Mouse (Mus musculus) forebrain, embryonic 16.5 days (tissue): ENCODE measurements around the gene Map7. TPM values are rescaled to one million over a fixed set of nuclear protein-coding genes. Genes with fewer than 3 reads are reported as not detected.

Source experiments
- ATAC-seq: fragments of 200-750 bp; cut with Nextera tagmentation; 2 replicates; pipeline ENCODE4 v1.8.0; 2017; ENCODE audit warnings: mild to moderate bottlenecking, moderate library complexity
- H3K27ac ChIP-seq: fragments of 300-500 bp; sonication (generic); 2 replicates; pipeline ENCODE4 v1.5.1; 2014; ENCODE audit warnings: low read length, control low read depth
- H3K27me3 ChIP-seq: fragments of 300-500 bp; sonication (generic); replicated peaks from 2 replicates; pipeline ENCODE4 v1.6.1; 2014; ENCODE audit warnings: low read length; ENCODE audit not compliant: control insufficient read depth, insufficient read depth
- H3K36me3 ChIP-seq: fragments of 300-500 bp; sonication (generic); 2 replicates; pipeline ENCODE4 v1.6.1; 2014; ENCODE audit not compliant: control insufficient read depth, insufficient read depth
- H3K4me1 ChIP-seq: fragments of 300-500 bp; sonication (generic); replicated peaks from 2 replicates; pipeline ENCODE4 v1.6.1; 2014; ENCODE audit warnings: low read length; ENCODE audit not compliant: control insufficient read depth, insufficient read depth
- H3K4me2 ChIP-seq: fragments of 300-500 bp; sonication (generic); 2 replicates; pipeline ENCODE4 v1.6.1; 2014; ENCODE audit warnings: mild to moderate bottlenecking, low read length, control low read depth
- H3K4me3 ChIP-seq: fragments of 300-500 bp; sonication (generic); replicated peaks from 2 replicates; pipeline ENCODE4 v1.5.1; 2014; ENCODE audit warnings: mild to moderate bottlenecking, low read length, control low read depth
- H3K9ac ChIP-seq: fragments of 300-500 bp; sonication (generic); replicated peaks from 2 replicates; pipeline ENCODE4 v1.6.1; 2014; ENCODE audit warnings: low read depth, low read length, control low read depth
- H3K9me3 ChIP-seq: fragments of 300-500 bp; sonication (generic); 2 replicates; pipeline ENCODE4 v1.6.1; 2016; ENCODE audit warnings: low read length; ENCODE audit not compliant: control insufficient read depth
- WGBS: fragments of 180-500 bp; shearing (Covaris S2); extraction: QIAGEN DNeasy Blood & Tissue Kit; methylation state at CpG from one replicate; pipeline ENCODE4 v1.1.7; 2014; 5-methylcytosine and 5-hydroxymethylcytosine counted together
- polyA plus RNA-seq: library from polyadenylated mRNA; unstranded; fragments of >200 nt; fragmentation: Nextera tagmentation; extraction: Ambion mirVana; gene quantifications from 2 replicates; pipeline ENCODE4 v1.2.1, GENCODE M21; 2015

Map7 gene
- polyA plus RNA-seq, 1 experiment from 2014 or later = 8.2 TPM

GRCm38 (mm10) chr10:20310969-20311769 is 162.9 kb downstream of the Map7 start:
- H3K4me3 ChIP-seq = peak overlapping the region; percentile 79
- H3K4me1 ChIP-seq = peaks cover 15% of the 10 kb centered on the region
- 48% methylated on average over 11 of the region's 11 CpGs for WGBS
- no peaks in the 10 kb centered on the region for H3K27me3 ChIP-seq
- H3K9me3 ChIP-seq = no peaks in the 10 kb centered on the region
- no peaks in the 10 kb centered on the region for H3K36me3 ChIP-seq
- H3K4me2 ChIP-seq = peak overlapping the region; percentile 80
- ATAC-seq = no peak
- H3K9ac ChIP-seq = peak overlapping the region; percentile 94
- H3K27ac ChIP-seq = peak overlapping the region; percentile 100

- Histone ChIP-seq H3K27me3 (no peaks in the 10 kb centered on the region), H3K27ac (peak within 1 kb of the TSS; percentile 100), H3K4me1 (peaks cover 15% of the 10 kb centered on the region), H3K36me3 (no peaks in the 10 kb centered on the region), H3K9ac (peak within 1 kb of the TSS; percentile 94), H3K4me2 (peak within 1 kb of the TSS; percentile 80), H3K9me3 (no peaks in the 10 kb centered on the region), H3K4me3 (peak within 1 kb of the TSS; percentile 79)
- peak; percentile 99 for ATAC-seq
- under 1% methylated on average over 84 of the region's 84 CpGs for WGBS
Observed at GRCm38 (mm10) chr10:20311918-20312735, 163.9 kb downstream of the Map7 start, which contains the start of gene Bclaf1. Gene Bclaf1, plus strand, starts transcription at chr10:20312469.

GRCm38 (mm10) chr10:20312736-20313301 is 164.5 kb downstream of the Map7 start:
- Histone ChIP-seq H3K27me3 (no peaks in the 10 kb centered on the region), H3K36me3 (no peaks in the 10 kb centered on the region), H3K9me3 (no peaks in the 10 kb centered on the region), H3K4me1 (peaks cover 15% of the 10 kb centered on the region), H3K4me3 (peak overlapping the region; percentile 79), H3K27ac (peak overlapping the region; percentile 100), H3K9ac (peak overlapping the region; percentile 87), H3K4me2 (peak overlapping the region; percentile 65)
- WGBS = under 1% methylated on average over 48 of the region's 54 CpGs
- peak; percentile 76 for ATAC-seq

- Histone ChIP-seq H3K27ac (no peak overlapping the region), H3K4me2 (peak overlapping the region; percentile 65), H3K36me3 (no peaks in the 10 kb centered on the region), H3K4me1 (peaks cover 15% of the 10 kb centered on the region), H3K9me3 (no peaks in the 10 kb centered on the region), H3K27me3 (no peaks in the 10 kb centered on the region), H3K9ac (peak overlapping the region; percentile 87), H3K4me3 (peak overlapping the region; percentile 79)
- no peak for ATAC-seq
- WGBS = 51% methylated on average over 13 of the region's 13 CpGs
Observed at GRCm38 (mm10) chr10:20313447-20313846, 165.2 kb downstream of the Map7 start.

GRCm38 (mm10) chr10:20313941-20314340 is 165.7 kb downstream of the Map7 start:
- WGBS = 96% methylated on average over 4 of the region's 4 CpGs
- Histone ChIP-seq H3K4me3 (no peak overlapping the region), H3K36me3 (peaks cover 2% of the 10 kb centered on the region), H3K27me3 (no peaks in the 10 kb centered on the region), H3K9ac (no peak overlapping the region), H3K9me3 (no peaks in the 10 kb centered on the region), H3K4me2 (peak overlapping the region; percentile 65), H3K27ac (no peak overlapping the region), H3K4me1 (peaks cover 15% of the 10 kb centered on the region)
- ATAC-seq = no peak

DNA sequence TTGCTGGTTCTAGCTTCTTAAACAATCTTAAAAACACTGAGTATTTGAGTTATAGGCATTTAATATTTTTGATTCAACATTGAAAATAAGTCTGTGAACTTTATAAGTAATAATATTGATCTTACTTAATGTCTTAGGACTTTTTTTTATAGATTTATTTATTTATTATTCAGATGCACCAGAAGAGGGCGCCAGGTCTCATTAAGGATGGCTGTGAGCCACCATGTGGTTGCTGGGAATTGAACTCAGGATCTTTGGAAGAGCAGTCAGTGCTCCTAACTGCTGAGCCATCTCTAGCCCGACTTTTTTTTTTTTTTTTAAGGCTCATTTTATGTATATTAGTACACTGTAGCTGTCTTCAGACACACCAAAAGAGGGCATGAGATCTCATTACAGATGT is 166.5 kb downstream of the Map7 start:
- H3K4me3 ChIP-seq = no peak overlapping the region
- ATAC-seq = no peak
- no peak overlapping the region for H3K27ac ChIP-seq
- no peak overlapping the region for H3K4me2 ChIP-seq
- WGBS = 57% methylated on average over 2 of the region's 2 CpGs
- H3K27me3 ChIP-seq = no peaks in the 10 kb centered on the region
- no peak overlapping the region for H3K9ac ChIP-seq
- peaks cover 7% of the 10 kb centered on the region for H3K36me3 ChIP-seq
- H3K9me3 ChIP-seq = no peaks in the 10 kb centered on the region
- peaks cover 15% of the 10 kb centered on the region for H3K4me1 ChIP-seq

DNA sequence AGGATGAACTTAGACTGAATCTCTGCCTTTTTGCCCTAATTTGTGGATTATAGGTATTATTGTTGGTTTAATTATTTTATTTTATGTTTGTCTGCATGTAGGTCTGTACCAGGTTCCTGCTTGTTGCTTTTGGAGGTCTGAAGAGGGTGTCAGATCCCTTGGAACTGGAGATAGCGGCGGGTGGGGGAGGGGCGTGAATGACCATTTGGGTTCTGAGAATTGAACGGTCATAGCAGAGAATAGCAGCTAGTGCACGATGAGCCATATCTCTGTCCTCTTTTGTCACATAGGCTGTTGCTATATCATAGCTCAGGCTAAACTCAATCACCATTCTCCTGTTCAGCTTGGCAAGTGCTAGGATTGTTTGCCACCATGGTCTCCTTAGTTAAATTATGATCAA is 169.2 kb downstream of the Map7 start:
- Histone ChIP-seq H3K27ac (no peak overlapping the region), H3K9me3 (no peaks in the 10 kb centered on the region), H3K4me3 (no peak overlapping the region), H3K4me1 (peaks cover 9% of the 10 kb centered on the region), H3K9ac (no peak overlapping the region), H3K4me2 (no peak overlapping the region), H3K27me3 (no peaks in the 10 kb centered on the region), H3K36me3 (peaks cover 10% of the 10 kb centered on the region)
- 94% methylated on average over 5 of the region's 5 CpGs for WGBS
- no peak for ATAC-seq

DNA sequence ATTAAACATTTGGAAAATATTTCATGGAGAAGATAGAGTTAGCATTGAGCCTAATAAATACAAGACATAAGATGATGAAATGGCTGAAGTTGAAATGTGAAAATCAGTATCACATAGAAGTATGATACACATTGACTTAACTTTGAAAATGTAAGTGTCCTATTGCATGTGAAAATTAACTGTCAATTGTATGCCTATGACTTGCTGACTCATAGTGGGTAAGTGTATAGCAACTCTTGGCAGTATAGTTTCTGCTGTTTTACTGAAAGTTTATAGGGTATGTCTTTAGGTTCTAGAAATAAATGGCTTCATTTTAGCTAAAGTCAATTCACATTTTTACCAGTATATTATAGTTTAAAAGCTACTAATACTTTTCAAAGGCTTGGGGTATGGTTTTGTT is 178.0 kb downstream of the Map7 start:
- no peak overlapping the region for H3K9ac ChIP-seq
- H3K4me1 ChIP-seq = no peaks in the 10 kb centered on the region
- H3K4me2 ChIP-seq = no peak overlapping the region
- H3K4me3 ChIP-seq = no peak overlapping the region
- H3K27ac ChIP-seq = no peak overlapping the region
- peaks cover 26% of the 10 kb centered on the region for H3K36me3 ChIP-seq
- ATAC-seq = no peak
- H3K9me3 ChIP-seq = no peaks in the 10 kb centered on the region
- H3K27me3 ChIP-seq = no peaks in the 10 kb centered on the region
